Mouse (Mus musculus) E14TG2a.4 (cell line): Measurements from ENCODE around the gene Aldh1l2.

Experiments
- CTCF ChIP-seq: conservative IDR thresholded peaks from 2 replicates; pipeline ENCODE4 v1.5.1; 2014; ENCODE audit warnings: low read length
- NANOG ChIP-seq: IDR thresholded peaks from 2 replicates; pipeline ENCODE4 v1.6.1; 2014; ENCODE audit warnings: borderline replicate concordance, low read length, mixed read lengths

DNA sequence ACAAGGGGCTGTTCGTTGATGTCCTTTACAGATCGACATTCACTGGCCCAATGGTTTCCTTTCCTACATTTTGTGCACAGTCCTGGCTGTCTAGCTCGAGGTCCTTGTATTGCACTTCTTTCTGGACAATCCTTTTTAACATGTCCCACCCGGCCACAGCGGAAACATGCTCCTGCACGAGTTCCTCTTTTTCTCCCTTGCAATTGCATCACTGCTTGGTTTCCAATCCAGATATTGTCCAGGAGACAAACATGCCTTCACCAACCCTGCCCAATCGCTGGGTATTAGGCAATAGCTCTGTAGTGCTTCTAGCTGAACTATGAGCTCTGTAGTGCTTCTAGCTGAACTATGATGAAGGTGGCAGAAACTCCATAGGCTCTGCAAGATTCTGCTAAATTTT is 85.4 kb downstream of the Aldh1l2 start:
- TF ChIP-seq CTCF (no peak), NANOG (no peak)
